Mouse (Mus musculus) left cerebral cortex, postnatal 36 days (tissue): Measurements from ENCODE around the gene Tgfbrap1. TPM values are rescaled to one million over a fixed set of nuclear protein-coding genes. Genes with fewer than 3 reads are reported as not detected.
A peak's percentile ranks its signal among the peaks of the same experiment; 100 is the strongest.
"Not testable (repeated sequence)": the region's sequence is repeated elsewhere in the genome, so short reads cannot be mapped to it uniquely, and the experiment has no call there.

Experiments
- DNase-seq, 2 experiments: peaks; one replicate each; pipeline ENCODE4 v3.0.0; 2021 to 2022; ENCODE audit warnings: low spot score in 2 of 2, mixed read lengths in 1 of 2
- intact Hi-C: fragments of 180-260 bp; cut with DNase I; formaldehyde crosslinking; loops from one replicate; pipeline ENCODE4 v1.15.1; 2025
- total RNA-seq, 2 experiments: library from RNA; stranded (reverse); gene quantifications; 2 replicates each; pipeline ENCODE4 v1.2.3; 2021

Tgfbrap1 gene
- 10 to 100 TPM; 43.2 to 44.3 TPM for total RNA-seq

- intact Hi-C loops = no loop called here
Observed at GRCm38 (mm10) chr1:43098031-43098984, at the start of gene Tgfbrap1, which contains the start of gene AI597479. Gene Tgfbrap1, minus strand, starts transcription at chr1:43098637. Gene AI597479, plus strand, starts transcription at chr1:43098710.

DNA sequence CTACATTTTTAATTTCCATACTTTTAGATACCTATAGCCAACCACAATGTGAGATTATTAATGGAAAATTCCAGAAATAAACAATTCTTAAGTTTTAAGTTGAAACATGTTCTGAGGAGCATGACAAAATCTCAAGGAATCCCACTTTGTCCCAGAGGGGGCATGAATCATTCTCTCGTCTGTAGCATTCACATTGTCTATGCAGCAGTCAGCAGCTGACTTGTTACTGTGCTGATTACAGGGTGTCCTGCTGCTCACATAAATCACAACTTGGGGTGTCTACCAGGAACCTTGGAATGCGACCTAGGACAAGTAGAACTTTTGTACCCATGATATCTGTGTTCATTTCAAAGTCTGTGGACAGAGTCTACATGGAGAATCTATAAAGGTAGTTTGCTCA is 49.0 kb upstream of the Tgfbrap1 start:
- no peak for DNase-seq
- intact Hi-C loops = loop anchor here (10.0 kb wide), 1 partner anchor 587 kb away; the partner anchor contains the start of gene 1500015O10Rik

More at GRCm38 (mm10) chr1:43098031-43098984, at the start of gene Tgfbrap1, which contains the start of gene AI597479:
- peak; percentile 95 to 96 for DNase-seq

DNA sequence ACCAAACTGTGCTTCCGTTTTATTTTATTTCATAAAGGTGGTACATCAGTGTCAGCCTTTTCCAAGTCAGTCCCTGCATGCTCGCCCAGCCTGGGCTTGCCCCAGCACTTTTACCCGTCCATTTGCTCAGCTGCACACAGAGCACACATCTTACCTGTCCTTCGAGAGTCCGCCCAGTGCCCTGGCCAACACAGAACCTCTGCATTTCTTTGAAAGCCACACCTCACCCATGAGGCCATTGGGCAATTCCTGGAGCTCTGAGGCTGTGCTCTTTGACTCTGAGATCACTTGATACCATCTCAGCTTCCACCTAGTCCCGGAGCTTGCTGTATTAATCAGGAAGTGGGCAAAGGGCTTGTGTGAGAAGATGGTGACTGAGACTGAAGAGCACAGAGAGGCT is 47.0 kb upstream of the Tgfbrap1 start:
- intact Hi-C loops = loop anchor here (10.0 kb wide), 1 partner anchor 589 kb away; the partner anchor contains the start of gene 1500015O10Rik
- DNase-seq = no peak

DNA sequence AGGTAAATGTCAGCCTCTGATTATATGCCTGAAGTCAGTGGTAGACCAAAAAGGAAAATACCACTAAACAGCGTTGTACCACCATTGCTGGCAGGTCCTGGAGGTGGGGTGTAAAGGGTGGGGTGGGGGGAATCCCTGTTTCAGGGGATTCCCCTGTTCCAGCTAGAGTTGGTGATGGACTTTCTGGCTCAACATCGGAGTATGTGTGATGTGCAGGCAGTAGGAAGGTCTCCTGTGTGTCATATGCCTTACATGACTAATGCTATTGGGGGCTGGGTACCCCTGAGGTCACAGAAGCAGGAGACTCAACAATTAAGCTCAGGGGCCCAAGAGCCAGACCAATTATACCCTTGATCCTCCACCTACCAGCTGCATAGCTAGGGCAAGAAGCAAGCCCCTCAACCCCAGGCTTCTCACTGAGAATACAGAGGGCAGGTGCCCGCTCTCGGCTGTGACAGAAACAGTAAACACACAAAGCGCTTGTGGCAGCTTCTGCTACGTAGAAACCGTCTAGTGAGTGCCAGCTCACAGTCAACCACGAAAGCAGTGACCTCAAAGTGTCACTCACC is 46.0 kb upstream of the Tgfbrap1 start:
- intact Hi-C loops = loop anchor here (10.0 kb wide), 1 partner anchor 590 kb away; the partner anchor contains the start of gene 1500015O10Rik
- no peak for DNase-seq

- intact Hi-C loops = loop anchor here (1.0 to 10.0 kb wide), 2 partner anchors 121 to 591 kb away; partner anchors contain the start of gene 1500015O10Rik
Observed at GRCm38 (mm10) chr1:43143791-43144190, 45.4 kb upstream of the Tgfbrap1 start.

DNA sequence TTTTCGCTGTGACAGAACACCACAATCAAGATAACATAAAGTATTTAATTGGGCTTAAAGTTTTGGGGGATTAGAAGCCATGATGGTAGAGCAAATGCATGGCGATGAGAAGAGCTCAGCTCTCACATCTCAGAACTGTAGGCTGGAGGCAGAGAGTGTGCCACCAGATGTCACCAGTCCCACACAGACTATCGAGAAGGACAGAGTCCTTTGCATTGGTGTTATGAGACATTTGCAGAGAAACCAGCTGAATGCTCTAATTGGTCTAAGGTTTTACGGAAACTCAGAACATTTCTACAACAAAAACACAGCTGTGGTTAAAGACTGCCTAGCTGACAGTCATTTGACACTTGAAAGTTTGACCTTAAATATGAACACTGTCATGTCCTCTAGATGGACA is 44.8 kb upstream of the Tgfbrap1 start:
- intact Hi-C loops = loop anchor here (1.0 to 10.0 kb wide), 2 partner anchors 121 to 592 kb away; partner anchors contain the start of gene 1500015O10Rik

More at GRCm38 (mm10) chr1:43143791-43144190, 45.4 kb upstream of the Tgfbrap1 start:
- no peak for DNase-seq

GRCm38 (mm10) chr1:43142849-43143248 is 44.4 kb upstream of the Tgfbrap1 start:
- DNase-seq = no peak
- intact Hi-C loops = loop anchor here (1.0 to 10.0 kb wide), 2 partner anchors 121 to 592 kb away; partner anchors contain the start of gene 1500015O10Rik

More for the DNA sequence above, 44.8 kb upstream of the Tgfbrap1 start:
- DNase-seq = no peak

GRCm38 (mm10) chr1:43141555-43141961 is 43.1 kb upstream of the Tgfbrap1 start:
- intact Hi-C loops = loop anchor here (10.0 kb wide), 1 partner anchor 593 kb away; the partner anchor contains the start of gene 1500015O10Rik

GRCm38 (mm10) chr1:43139587-43140266 is 41.3 kb upstream of the Tgfbrap1 start:
- DNase-seq = peak; percentile 75 to 83
- intact Hi-C loops = loop anchor here (10.0 kb wide), 1 partner anchor 595 kb away; the partner anchor contains the start of gene 1500015O10Rik

More at GRCm38 (mm10) chr1:43141555-43141961, 43.1 kb upstream of the Tgfbrap1 start:
- peak in 1 of 2 experiments; percentile 33 for DNase-seq

- DNase-seq = no peak
- intact Hi-C loops = no loop called here
Observed at GRCm38 (mm10) chr1:43138268-43138812, 39.9 kb upstream of the Tgfbrap1 start.

- peak; percentile 56 to 65 for DNase-seq
- intact Hi-C loops = no loop called here
Observed at GRCm38 (mm10) chr1:43137334-43137733, 38.9 kb upstream of the Tgfbrap1 start.

- intact Hi-C loops, DNase-seq: not testable (repeated sequence)
Observed at GRCm38 (mm10) chr1:43136488-43137029, 38.1 kb upstream of the Tgfbrap1 start.

- no peak for DNase-seq
- intact Hi-C loops = no loop called here
Observed at GRCm38 (mm10) chr1:43131591-43131990, 33.2 kb upstream of the Tgfbrap1 start.

GRCm38 (mm10) chr1:43130219-43130981 is 32.0 kb upstream of the Tgfbrap1 start:
- intact Hi-C loops = no loop called here
- peak; percentile 19 to 25 for DNase-seq

- intact Hi-C loops = no loop called here
- DNase-seq = no peak
Observed at GRCm38 (mm10) chr1:43127820-43128610, 29.6 kb upstream of the Tgfbrap1 start.

GRCm38 (mm10) chr1:43127196-43127595 is 28.8 kb upstream of the Tgfbrap1 start:
- intact Hi-C loops = no loop called here

GRCm38 (mm10) chr1:43124726-43125125 is 26.3 kb upstream of the Tgfbrap1 start:
- no peak for DNase-seq
- intact Hi-C loops = no loop called here

More at GRCm38 (mm10) chr1:43127196-43127595, 28.8 kb upstream of the Tgfbrap1 start:
- peak in 1 of 2 experiments; percentile 1 for DNase-seq
